Mouse (Mus musculus): ENCODE data around the gene Lag3. TPM values are rescaled to one million over a fixed set of nuclear protein-coding genes. Genes with fewer than 3 reads are reported as not detected.

Gene Lag3
- polyA plus RNA-seq, 1 experiment from 2014 or later = 2.9 TPM

- WGBS = 90% methylated on average over 3 of the region's 3 CpGs
- H3K9ac ChIP-seq (ENCODE audit: low read depth, low read length) = no peak overlapping the region
- H3K27me3 ChIP-seq (ENCODE audit: insufficient read depth, low read length) = no peaks in the 10 kb centered on the region
- no peaks in the 10 kb centered on the region for H3K9me3 ChIP-seq (replicated peaks; ENCODE audit: low read length)
- no peak overlapping the region for H3K27ac ChIP-seq
- no peak overlapping the region for H3K4me3 ChIP-seq (replicated peaks; ENCODE audit: low read depth, low read length)
- DNase-seq (ENCODE audit: low spot score) (no peak), ATAC-seq (replicated peaks; ENCODE audit: low FRiP score, low read depth) (no peak)
- 0 out of 2 replicates have a peak, but pooled peaks cover 5% of the 10 kb centered on the region for H3K36me3 ChIP-seq (ENCODE audit: insufficient read depth, low read length)
- no peak overlapping the region for H3K4me2 ChIP-seq (ENCODE audit: low read length)
- no peak for TF ChIP-seq CTCF (IDR thresholded peaks at IDR 0.05; ENCODE audit: low read depth)
- no peaks in the 10 kb centered on the region for H3K4me1 ChIP-seq (replicated peaks; ENCODE audit: insufficient read depth, low read length)
These were observed 32.0 kb upstream of the Lag3 start for GRCm38 (mm10) chr6:124943526-124943925.

- Histone ChIP-seq H3K27ac (no peak overlapping the region), H3K4me2 (ENCODE audit: low read length) (no peak overlapping the region), H3K4me3 (replicated peaks; ENCODE audit: low read depth, low read length) (no peak overlapping the region), H3K36me3 (ENCODE audit: insufficient read depth, low read length) (peaks cover 21% of the 10 kb centered on the region; the same call in 1 of the 2 replicates), H3K4me1 (replicated peaks; ENCODE audit: insufficient read depth, low read length) (no peaks in the 10 kb centered on the region), H3K9me3 (replicated peaks; ENCODE audit: low read length) (no peaks in the 10 kb centered on the region), H3K9ac (ENCODE audit: low read depth, low read length) (no peak overlapping the region), H3K27me3 (ENCODE audit: insufficient read depth, low read length) (no peaks in the 10 kb centered on the region)
- DNase-seq (ENCODE audit: low spot score) (no peak), ATAC-seq (replicated peaks; ENCODE audit: low FRiP score, low read depth) (no peak)
- WGBS = 97% methylated on average over 1 of the region's 1 CpGs
- no peak for TF ChIP-seq CTCF (IDR thresholded peaks at IDR 0.05; ENCODE audit: low read depth)
These were observed 30.2 kb upstream of the Lag3 start for GRCm38 (mm10) chr6:124941679-124942078.

- no peak overlapping the region for H3K9ac ChIP-seq (ENCODE audit: low read depth, low read length)
- WGBS = 79% methylated on average over 7 of the region's 7 CpGs
- peaks cover 49% of the 10 kb centered on the region for H3K36me3 ChIP-seq (ENCODE audit: insufficient read depth, low read length)
These were observed 27.0 kb upstream of the Lag3 start for GRCm38 (mm10) chr6:124938554-124938953.

GRCm38 (mm10) chr6:124937493-124937892 lies 26.0 kb upstream of the Lag3 start:
- no peak for DNase-seq (ENCODE audit: low spot score)

More at GRCm38 (mm10) chr6:124938554-124938953, 27.0 kb upstream of the Lag3 start:
- Histone ChIP-seq H3K27me3 (ENCODE audit: insufficient read depth, low read length) (no peaks in the 10 kb centered on the region), H3K4me2 (ENCODE audit: low read length) (no peak overlapping the region), H3K4me3 (replicated peaks; ENCODE audit: low read depth, low read length) (no peak overlapping the region), H3K9me3 (replicated peaks; ENCODE audit: low read length) (no peaks in the 10 kb centered on the region), H3K27ac (no peak overlapping the region), H3K4me1 (replicated peaks; ENCODE audit: insufficient read depth, low read length) (no peaks in the 10 kb centered on the region)
- TF ChIP-seq CTCF (IDR thresholded peaks at IDR 0.05; ENCODE audit: low read depth) = no peak
- DNase-seq (ENCODE audit: low spot score) (no peak), ATAC-seq (replicated peaks; ENCODE audit: low FRiP score, low read depth) (no peak)

GRCm38 (mm10) chr6:124936681-124937080 lies 25.2 kb upstream of the Lag3 start:
- no peak for ATAC-seq (replicated peaks; ENCODE audit: low FRiP score, low read depth)
- WGBS = 85% methylated on average over 1 of the region's 1 CpGs
- H3K36me3 ChIP-seq (ENCODE audit: insufficient read depth, low read length) = peaks cover 49% of the 10 kb centered on the region

More at GRCm38 (mm10) chr6:124937493-124937892, 26.0 kb upstream of the Lag3 start:
- ATAC-seq (replicated peaks; ENCODE audit: low FRiP score, low read depth) = no peak
- Histone ChIP-seq H3K27me3 (ENCODE audit: insufficient read depth, low read length) (no peaks in the 10 kb centered on the region), H3K9me3 (replicated peaks; ENCODE audit: low read length) (no peaks in the 10 kb centered on the region), H3K27ac (no peak overlapping the region), H3K4me3 (replicated peaks; ENCODE audit: low read depth, low read length) (no peak overlapping the region), H3K4me2 (ENCODE audit: low read length) (no peak overlapping the region), H3K9ac (ENCODE audit: low read depth, low read length) (no peak overlapping the region), H3K36me3 (ENCODE audit: insufficient read depth, low read length) (peaks cover 49% of the 10 kb centered on the region), H3K4me1 (replicated peaks; ENCODE audit: insufficient read depth, low read length) (peaks cover 5% of the 10 kb centered on the region)
- WGBS = 76% methylated on average over 2 of the region's 2 CpGs
- no peak for TF ChIP-seq CTCF (IDR thresholded peaks at IDR 0.05; ENCODE audit: low read depth)

GRCm38 (mm10) chr6:124934670-124935069 lies 23.2 kb upstream of the Lag3 start:
- TF ChIP-seq CTCF (IDR thresholded peaks at IDR 0.05; ENCODE audit: low read depth) = no peak
- H3K27me3 ChIP-seq (ENCODE audit: insufficient read depth, low read length) = no peaks in the 10 kb centered on the region
- peaks cover 49% of the 10 kb centered on the region for H3K36me3 ChIP-seq (ENCODE audit: insufficient read depth, low read length)
- no peaks in the 10 kb centered on the region for H3K9me3 ChIP-seq (replicated peaks; ENCODE audit: low read length)
- peaks cover 13% of the 10 kb centered on the region for H3K4me1 ChIP-seq (replicated peaks; ENCODE audit: insufficient read depth, low read length)
- no peak overlapping the region for H3K27ac ChIP-seq
- no peak for DNase-seq (ENCODE audit: low spot score)
- WGBS = 93% methylated on average over 7 of the region's 7 CpGs
- H3K4me3 ChIP-seq (replicated peaks; ENCODE audit: low read depth, low read length) = no peak overlapping the region
- no peak overlapping the region for H3K9ac ChIP-seq (ENCODE audit: low read depth, low read length)
- no peak overlapping the region for H3K4me2 ChIP-seq (ENCODE audit: low read length)
- ATAC-seq (replicated peaks; ENCODE audit: low FRiP score, low read depth) = no peak

More at GRCm38 (mm10) chr6:124936681-124937080, 25.2 kb upstream of the Lag3 start:
- no peak for DNase-seq (ENCODE audit: low spot score)
- Histone ChIP-seq H3K4me2 (ENCODE audit: low read length) (no peak overlapping the region), H3K9me3 (replicated peaks; ENCODE audit: low read length) (no peaks in the 10 kb centered on the region), H3K4me3 (replicated peaks; ENCODE audit: low read depth, low read length) (no peak overlapping the region), H3K27ac (no peak overlapping the region), H3K27me3 (ENCODE audit: insufficient read depth, low read length) (no peaks in the 10 kb centered on the region), H3K4me1 (replicated peaks; ENCODE audit: insufficient read depth, low read length) (peaks cover 7% of the 10 kb centered on the region), H3K9ac (ENCODE audit: low read depth, low read length) (no peak overlapping the region)
- no peak for TF ChIP-seq CTCF (IDR thresholded peaks at IDR 0.05; ENCODE audit: low read depth)

- DNase-seq (ENCODE audit: low spot score) (no peak), ATAC-seq (replicated peaks; ENCODE audit: low FRiP score, low read depth) (no peak)
- Histone ChIP-seq H3K27ac (no peak overlapping the region), H3K36me3 (ENCODE audit: insufficient read depth, low read length) (peaks cover 41% of the 10 kb centered on the region), H3K9me3 (replicated peaks; ENCODE audit: low read length) (no peaks in the 10 kb centered on the region), H3K9ac (ENCODE audit: low read depth, low read length) (no peak overlapping the region), H3K27me3 (ENCODE audit: insufficient read depth, low read length) (no peaks in the 10 kb centered on the region), H3K4me2 (ENCODE audit: low read length) (no peak overlapping the region), H3K4me1 (replicated peaks; ENCODE audit: insufficient read depth, low read length) (peaks cover 13% of the 10 kb centered on the region), H3K4me3 (replicated peaks; ENCODE audit: low read depth, low read length) (no peak overlapping the region)
- whole genome bisulfite sequencing = 93% methylated on average over 3 of the region's 3 CpGs
- TF ChIP-seq CTCF (IDR thresholded peaks at IDR 0.05; ENCODE audit: low read depth) = no peak
These were observed 21.6 kb upstream of the Lag3 start for GRCm38 (mm10) chr6:124933127-124933526.

All from kidney, postnatal 0 days (tissue).